Mouse (Mus musculus): ENCODE results near the gene Actc1. TPM values are rescaled to one million over a fixed set of nuclear protein-coding genes. Genes with fewer than 3 reads are reported as not detected.

Actc1 gene
- total RNA-seq, 2 experiments from 2014 or later = 11,974 to 14,041 TPM

DNA sequence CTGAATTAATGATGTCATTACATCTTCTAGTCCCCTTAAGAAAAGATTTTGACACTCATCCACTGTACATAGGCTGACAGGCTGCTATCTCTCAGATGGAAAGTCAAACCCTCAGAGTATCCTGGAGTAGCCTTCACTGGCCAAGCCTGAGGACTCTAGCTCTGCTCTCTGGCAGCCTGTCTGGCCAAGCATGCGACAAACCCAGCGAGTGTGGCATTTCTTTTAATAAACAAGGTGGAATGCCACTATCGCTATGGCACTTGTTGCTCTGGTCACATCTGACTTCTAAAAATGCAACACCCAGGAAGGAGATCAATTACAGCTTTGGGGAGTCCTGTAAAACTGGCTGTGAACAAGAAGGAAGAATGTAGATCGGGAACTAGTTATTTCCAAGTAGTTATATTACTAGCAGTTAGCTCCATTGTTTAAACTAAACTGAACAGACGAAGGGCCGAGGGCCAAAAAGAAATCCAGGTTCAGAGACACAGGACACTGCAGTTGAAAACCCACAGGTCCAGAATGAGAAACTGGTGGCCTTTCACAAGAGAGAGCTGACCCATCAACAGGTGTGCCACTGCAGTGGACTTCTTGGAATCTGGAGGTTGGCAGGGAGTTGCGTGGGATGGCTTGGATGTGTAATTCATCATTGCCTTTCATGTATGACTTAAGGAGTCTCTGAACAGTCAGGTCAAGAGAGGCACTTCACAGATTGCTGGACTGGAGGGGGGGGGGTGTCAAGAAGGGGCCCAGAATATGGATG, 2.1 kb downstream of the Actc1 start:
- no peak for DNase-seq
- intact Hi-C loops (cut with DNase I) = no loop called here

DNA sequence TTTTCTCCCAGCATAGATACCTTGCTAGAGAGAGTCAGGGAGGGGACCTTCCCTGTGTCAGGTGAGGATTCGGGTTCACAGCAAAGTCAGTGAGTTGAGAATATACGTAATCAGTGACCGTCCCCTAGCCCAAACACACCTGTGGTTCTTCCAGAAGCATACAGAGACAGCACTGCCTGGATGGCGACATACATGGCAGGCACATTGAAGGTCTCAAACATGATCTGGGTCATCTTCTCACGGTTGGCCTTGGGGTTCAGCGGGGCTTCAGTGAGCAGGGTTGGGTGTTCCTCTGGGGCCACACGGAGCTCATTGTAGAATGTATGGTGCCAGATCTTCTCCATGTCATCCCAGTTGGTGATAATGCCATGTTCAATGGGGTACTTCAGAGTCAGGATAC, 3.2 kb downstream of the Actc1 start:
- DNase-seq = no peak
- intact Hi-C loops (cut with DNase I) = no loop called here

DNA sequence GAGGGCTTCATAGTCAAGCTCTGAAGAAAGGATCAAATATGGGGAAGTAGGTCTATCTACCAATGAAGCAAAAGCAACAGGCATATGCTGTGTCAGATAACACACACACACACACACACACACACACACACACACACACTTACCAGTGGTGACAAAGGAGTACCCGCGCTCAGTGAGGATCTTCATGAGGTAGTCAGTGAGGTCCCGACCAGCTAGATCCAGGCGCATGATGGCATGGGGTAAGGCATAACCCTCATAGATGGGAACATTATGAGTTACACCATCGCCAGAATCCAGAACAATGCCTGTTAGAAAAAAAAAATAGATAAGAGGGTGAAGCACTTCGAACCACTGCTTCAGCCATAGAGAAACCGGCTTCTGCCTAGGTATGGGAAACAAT, 4.0 kb downstream of the Actc1 start:
- intact Hi-C loops (cut with DNase I) = loop anchor here (10.0 kb wide), 1 partner anchor 185 kb away; no protein-coding TSS in a partner anchor
- no peak for DNase-seq

DNA sequence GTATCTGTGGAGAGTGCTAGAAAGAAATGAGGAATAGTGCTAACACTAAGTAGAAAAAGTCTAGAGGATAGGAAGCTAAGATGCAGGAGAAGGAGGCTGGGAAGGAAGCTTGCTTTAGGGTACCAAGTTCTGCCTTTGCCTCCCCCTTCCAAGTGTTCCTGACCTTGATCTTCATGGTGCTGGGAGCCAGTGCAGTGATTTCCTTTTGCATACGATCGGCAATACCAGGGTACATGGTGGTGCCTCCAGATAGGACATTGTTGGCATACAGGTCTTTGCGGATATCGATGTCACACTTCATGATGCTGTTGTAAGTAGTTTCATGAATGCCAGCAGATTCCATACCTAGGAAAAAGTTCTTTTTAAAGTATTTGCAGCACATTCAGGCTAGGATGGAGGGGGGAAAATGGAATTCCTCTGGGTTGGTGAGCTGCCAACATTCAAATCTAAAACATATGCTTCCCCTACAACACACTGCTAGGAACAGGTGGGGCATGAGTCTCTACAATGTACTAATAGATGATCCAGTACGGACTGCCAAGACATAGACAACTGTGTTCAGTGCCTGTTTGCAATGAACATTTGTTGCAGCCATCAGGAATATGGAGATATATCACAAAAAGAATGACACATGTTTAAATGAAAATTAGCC, 5.3 kb downstream of the Actc1 start:
- intact Hi-C loops (cut with DNase I) = loop anchor here (10.0 kb wide), 1 partner anchor 183 kb away; no protein-coding TSS in a partner anchor
- DNase-seq = no peak

DNA sequence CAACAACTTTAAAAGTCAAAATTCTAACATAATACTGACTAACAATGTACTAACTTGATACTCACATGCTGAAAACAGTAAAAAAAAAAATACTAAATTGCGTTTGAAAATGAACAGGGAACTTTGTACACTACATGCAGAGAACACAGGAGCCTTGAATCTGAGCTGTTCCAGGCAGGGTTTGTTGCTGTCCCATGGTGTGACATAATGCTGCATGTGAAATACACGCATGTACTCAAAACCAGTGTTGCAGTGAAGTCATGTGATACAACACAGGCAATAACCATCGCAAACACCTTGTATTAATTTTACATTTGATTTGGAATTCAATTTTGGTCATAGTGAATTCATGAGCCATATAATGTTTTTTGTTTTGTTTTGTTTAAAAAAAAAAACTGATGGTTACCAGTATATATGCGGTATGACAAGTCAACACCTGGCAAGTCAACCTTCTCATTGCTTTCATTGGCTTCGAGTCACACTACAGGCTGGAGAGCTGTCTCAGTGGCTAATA, 7.1 kb downstream of the Actc1 start:
- intact Hi-C loops (cut with DNase I) = loop anchor here (10.0 kb wide), 1 partner anchor 181 kb away; no protein-coding TSS in a partner anchor
- no peak for DNase-seq

DNA sequence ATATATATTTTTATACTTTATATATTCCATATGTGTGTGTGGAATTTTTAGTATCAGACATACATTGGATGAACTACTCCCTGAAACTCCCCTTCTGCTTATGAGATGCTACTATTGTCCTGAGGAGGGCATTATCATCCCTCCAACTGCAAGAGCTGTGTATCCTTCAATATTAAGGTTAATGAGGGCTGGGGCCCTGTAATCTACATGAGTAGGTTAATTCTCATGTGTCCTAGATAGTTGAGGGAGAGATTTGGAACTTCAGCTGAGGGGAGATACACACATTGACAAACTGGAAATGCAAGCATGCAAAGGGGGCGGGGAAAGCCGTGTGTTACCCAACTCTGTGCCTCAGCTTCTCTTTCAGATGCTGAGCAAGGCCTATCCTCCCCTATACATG, 15.4 kb downstream of the Actc1 start:
- intact Hi-C loops (cut with DNase I) = no loop called here
- no peak for DNase-seq

DNA sequence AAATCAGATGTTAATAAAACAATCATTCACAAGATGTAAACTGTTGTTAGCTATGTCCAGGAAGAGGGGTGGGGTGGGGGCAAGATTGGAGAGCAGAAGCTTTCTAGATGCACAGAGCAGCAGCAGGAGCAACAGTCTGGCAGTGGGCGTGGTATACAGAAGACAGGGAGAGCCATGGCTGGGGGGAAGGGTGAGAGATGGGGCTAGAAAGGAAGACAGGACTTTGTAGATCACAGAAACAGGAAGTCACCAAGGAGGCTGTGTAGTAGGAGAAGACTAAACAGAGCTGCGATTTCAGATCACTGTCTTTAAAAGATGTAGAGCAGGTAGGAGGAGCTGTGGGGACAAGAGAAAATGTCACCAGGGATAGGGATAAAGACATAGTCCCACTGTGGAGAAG, 21.1 kb downstream of the Actc1 start:
- DNase-seq = no peak
- intact Hi-C loops (cut with DNase I) = no loop called here

DNA sequence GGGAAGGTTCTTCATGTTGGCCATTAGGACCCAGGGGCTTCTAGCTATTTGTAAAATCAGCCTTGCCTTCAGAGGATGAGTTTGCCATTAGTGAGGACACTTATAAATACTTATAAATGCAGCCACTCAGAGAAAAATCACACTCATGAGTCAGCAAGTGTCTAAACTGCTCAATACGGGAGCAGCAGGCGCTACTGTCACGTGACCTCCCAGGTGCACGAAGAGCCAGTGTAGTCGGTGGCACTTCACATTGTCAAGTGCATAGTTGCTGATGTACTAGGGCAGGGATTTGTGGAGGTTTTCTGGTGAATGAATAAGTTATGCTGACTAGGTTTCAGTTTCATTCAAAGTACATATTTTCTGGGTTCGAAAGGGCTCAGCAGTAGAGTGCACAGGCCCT, 30.0 kb downstream of the Actc1 start:
- no peak for DNase-seq
- intact Hi-C loops (cut with DNase I) = no loop called here

DNA sequence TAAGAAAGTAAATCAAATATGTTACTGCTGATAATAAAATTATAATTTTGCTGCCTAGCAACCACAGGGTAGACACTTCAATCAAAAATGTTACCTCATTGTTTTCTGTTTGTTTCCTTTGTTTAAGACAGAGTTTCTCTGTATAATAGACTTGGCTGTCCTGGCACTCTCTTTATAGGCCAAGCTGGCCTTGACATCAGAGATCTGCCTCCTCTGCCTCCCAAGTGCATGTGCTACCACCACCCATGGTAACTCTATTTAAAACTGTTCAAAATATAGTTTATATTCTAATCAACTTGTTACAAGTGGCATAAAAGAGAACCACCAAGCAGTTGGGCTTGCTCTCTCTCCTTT, 33.2 kb downstream of the Actc1 start:
- DNase-seq = no peak
- intact Hi-C loops (cut with DNase I) = no loop called here

DNA sequence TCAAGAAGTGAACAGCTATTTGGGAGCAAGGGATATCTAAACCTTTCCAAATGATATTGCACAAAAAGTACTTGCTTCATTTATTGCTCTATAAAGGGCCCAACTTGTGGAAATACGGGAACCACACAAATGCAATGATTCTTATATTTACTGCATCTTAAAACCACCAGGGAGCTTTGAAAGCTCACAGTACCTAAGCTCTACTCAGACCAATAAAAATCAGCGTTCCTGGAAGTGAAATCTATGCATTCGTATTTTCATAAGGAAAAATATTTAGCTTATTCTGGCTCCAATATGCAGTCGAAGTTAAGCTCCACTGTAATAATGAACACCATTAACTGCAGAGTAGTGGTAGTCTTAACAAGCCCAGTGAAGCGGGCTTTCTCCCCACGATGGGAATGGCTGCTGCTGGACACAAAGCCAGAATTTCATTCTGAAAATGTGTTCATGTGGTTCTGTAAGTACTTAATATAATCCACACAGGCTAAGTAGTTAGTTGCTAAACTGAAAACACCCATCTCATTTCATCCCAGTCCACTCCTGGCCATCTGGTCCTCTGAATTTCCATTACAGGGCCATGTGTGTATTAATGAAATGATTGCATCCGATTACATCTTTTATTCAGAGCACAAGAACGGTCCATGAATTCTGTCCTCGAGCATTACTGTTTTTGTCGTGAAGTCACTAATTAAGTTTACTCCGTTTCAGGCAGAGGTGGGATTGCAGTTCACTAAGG, 33.7 kb downstream of the Actc1 start:
- DNase-seq = no peak
- intact Hi-C loops (cut with DNase I) = no loop called here

DNA sequence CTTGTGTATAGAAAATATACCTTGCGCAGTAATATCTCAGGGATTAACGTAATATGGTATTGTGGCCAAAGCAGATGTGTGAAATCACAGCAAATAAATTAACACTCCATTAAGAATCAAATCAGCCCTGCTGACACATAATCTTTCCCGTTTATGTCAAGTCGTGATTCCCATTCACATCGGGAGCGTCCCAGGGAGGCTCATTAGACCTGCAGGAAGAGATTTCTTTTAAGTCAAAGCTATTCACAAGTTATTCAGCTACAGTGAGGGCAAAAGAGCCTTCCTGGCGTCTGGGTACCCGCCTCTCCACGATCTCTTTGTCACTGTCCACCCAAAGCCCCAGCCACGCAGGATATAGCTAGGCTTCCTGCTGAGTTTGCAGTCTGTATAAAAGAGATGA, 35.2 kb downstream of the Actc1 start:
- no peak for DNase-seq
- intact Hi-C loops (cut with DNase I) = no loop called here

DNA sequence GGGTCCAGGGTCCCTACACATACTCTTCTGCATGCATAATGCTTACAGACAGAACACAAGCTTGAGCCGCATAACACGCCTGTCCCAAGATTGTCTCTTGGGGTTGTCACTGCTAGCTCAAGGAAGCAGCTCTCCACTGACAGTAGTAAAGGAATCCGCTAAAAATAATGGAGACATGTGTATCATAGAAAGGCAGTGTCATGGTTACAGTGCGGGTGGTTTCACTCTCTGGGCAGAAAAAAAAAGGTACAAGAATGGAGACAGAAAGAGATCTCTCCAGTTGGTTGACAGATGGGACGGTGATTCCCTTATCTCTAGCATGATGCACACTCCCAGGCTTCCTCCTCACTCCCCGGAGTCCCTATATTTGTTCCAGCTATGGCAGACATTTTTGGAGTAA, 38.5 kb downstream of the Actc1 start:
- intact Hi-C loops (cut with DNase I) = no loop called here
- DNase-seq = no peak

DNA sequence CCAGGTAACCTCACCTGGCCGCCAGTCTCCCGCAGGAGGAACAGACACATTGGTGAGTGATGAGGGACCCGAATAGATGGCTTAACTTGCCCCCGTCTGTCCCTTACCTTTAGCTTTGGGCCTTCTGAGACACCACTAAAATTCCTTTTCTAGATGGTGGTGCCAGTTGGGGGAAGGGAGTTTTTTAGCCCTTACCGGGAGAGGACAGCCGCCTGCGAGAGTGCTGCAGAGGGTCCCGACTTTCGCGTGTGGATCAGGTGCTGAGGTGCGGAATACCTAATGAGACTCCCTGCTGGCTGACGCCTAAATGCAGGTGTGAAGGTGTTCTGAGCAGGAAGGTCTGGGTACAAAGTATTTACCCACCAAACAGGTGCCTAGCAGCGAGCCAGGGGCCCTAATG, 39.5 kb downstream of the Actc1 start:
- intact Hi-C loops (cut with DNase I) = no loop called here
- DNase-seq = no peak

DNA sequence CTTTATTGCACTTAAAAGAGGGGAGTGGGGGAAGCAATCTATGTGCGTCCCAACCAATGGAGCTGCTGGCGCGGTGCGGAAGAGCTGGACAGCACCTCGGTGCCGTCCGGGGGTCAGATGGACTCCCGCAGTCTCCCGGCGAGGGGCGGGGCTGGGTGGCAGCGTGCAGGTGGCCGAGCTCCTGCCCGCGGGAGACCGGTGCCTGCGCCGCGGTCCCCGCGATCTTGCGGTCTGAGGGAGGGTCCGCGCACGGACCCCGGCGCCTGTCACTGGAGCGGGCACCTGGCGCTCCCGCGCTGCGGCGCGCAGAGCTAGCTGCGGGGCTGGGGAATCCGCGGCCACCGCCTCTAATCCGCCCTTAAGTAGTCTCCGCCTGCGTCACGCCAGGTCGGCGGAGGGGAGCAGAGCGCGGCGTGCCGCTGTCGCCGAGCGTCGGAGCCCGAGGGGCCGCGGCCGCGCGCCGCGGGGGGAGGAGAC, 40.0 kb downstream of the Actc1 start, which contains the start of gene Gjd2:
Gene Gjd2, minus strand, starts transcription at position 325 of the 477 bp plus-strand sequence.
- intact Hi-C loops (cut with DNase I) = no loop called here
- DNase-seq = no peak

DNA sequence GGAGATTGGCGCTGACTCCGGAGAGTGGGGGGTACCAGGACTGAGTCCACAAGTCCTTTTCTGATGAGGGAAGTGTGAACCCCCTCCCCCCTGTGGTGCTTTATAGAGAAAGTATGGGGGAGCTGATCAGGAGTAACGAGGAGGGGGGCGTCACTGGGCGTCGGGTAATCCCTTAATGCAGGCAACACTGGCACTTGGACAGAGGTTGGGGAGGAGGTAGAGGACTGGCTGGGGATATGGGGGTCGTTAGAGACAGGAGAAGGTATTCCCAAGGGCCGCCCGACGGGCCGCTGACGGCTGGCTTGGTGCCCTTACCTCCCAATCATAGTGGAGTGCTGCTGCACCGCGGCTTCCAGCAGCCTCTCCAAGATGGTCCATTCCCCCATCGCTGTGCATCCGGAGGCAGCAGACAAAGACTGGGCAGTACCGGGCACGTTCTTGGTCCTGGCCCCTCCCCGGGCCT, 40.6 kb downstream of the Actc1 start:
- intact Hi-C loops (cut with DNase I) = no loop called here

DNA sequence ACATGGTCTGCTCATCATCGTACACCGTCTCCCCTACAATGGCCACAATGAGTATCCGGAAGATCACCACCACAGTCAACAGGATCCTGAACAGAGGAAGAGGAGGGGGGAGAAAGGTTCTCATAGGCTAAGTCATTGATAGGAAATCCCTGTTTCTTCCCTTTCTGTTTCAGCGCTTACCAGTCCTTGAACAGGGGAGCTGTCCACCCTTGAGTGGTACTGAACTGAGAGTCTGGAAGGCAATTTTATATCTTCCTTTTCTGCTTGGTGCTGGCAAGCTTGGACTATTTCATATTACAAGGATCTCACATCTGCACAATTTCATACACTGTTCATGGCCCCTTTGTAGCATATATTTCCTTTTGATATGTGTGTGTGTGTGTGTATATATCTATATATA, 41.5 kb downstream of the Actc1 start:
- DNase-seq = peak; percentile 16 to 33

More for the DNA sequence above, 40.6 kb downstream of the Actc1 start:
- DNase-seq = no peak

DNA sequence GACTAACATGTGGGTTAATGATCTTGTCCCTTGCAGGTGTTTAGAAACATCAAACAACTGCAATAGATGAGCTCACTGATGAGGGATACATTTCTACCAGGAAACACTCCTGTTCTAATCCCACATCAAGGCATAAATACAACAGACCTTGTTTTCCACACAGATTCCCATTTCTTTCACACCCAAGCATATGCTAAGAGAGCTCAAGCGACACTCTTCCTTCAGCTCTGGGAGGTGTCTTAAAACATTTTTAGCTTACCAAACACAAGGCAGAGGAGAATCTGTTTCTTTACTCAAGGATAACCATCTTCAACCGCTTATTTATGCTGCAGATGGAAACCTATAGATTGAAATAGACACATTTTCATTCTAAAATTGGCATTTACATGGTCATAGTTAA, 45.0 kb downstream of the Actc1 start:
- DNase-seq = no peak
- intact Hi-C loops (cut with DNase I) = no loop called here

More for the DNA sequence above, 41.5 kb downstream of the Actc1 start:
- intact Hi-C loops (cut with DNase I) = no loop called here

DNA sequence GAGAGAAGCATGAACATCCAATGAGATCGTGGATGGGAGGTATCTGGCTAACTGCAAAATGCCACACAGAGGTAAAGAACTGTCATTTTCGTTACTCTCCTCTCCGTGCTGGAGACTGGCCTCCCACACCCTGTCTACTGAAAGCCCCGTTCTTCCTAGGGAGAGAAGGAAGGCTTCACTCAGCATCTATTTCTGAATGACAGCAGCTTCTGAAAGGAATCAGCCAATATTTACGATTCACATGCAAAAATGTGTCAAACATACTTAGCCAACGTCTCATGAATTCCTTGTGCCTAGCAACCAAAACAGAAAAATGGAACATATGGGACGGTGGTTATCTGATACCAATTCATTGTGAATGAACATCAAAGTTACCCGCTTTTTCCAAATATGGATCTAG, 55.9 kb downstream of the Actc1 start:
- intact Hi-C loops (cut with DNase I) = no loop called here
- no peak for DNase-seq
